Mouse (Mus musculus) granulocyte monocyte progenitor cell, adult 5-6 weeks (primary cell): ENCODE data around the gene Gm21969. TPM values are rescaled to one million over a fixed set of nuclear protein-coding genes. Genes with fewer than 3 reads are reported as not detected.
A peak's percentile ranks its signal among the peaks of the same experiment; 100 is the strongest.

Experiments
- ATAC-seq: replicated peaks from 2 replicates; pipeline ENCODE4 v1.8.0; 2016; ENCODE audit warnings: mild to moderate bottlenecking, moderate TSS enrichment, inconsistent platforms; ENCODE audit not compliant: poor library complexity, severe bottlenecking
- total RNA-seq, 2 experiments: library from RNA; stranded (forward) in 1 of 2; stranded (reverse) in 1 of 2; fragments of 200-712, 200-1000 nt in 1 of 2; fragments of >200 nt in 1 of 2; fragmentation: Nextera tagmentation in 1 of 2; gene quantifications; 2 replicates each; pipeline ENCODE4 v1.2.3; 2014 to 2017

Gm21969 gene
- total RNA-seq (2014; fragmentation: Nextera tagmentation) (not detected in 2 replicates), total RNA-seq (2017) (not detected in 2 replicates)

DNA sequence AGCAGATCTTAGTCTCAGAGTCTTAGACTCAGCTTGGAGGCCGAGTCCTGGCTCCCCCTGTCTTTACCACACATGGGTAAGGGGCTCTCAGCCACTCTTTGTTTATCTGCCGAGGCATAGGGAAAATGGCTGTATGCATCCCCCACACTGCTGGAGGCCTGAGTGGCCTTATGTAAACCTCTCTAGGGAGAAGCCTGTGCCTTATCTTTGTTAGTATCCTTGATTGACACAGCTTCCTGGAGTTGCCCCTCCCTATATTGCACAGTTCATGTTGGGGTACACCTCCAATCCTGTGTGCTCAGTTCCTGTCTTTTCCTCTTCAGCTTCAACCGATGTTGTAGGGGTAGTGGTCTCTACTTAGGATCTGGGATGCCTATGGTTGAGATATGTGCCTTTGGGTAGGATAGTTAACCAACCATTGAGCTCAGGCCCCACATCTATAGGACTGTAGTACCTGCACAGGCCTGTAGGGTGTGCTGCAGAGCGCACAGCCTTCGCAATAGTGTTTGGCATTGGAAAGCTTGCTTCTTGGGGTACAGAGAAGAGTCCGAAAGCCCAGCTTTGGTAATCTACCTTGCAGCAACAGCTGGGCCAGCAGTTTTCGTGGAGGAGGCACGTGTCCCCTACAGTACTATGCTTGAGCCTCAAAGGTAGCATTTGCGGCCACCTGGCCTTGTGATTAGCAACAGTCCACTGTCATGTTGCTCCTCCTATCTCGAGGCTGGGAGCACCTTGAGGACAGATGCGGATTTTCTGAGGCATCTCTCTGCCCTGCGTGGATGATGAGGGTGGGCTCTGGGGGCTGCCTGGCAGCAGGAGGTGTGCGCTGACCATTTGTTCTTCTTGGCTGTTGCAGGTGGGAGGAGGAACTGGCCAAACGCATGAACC lies at the start of gene Gm21969:
Gene Gm21969 (plus strand): TSS at position 830 of the 888 bp plus-strand sequence.
- ATAC-seq, result peak; percentile 66

DNA sequence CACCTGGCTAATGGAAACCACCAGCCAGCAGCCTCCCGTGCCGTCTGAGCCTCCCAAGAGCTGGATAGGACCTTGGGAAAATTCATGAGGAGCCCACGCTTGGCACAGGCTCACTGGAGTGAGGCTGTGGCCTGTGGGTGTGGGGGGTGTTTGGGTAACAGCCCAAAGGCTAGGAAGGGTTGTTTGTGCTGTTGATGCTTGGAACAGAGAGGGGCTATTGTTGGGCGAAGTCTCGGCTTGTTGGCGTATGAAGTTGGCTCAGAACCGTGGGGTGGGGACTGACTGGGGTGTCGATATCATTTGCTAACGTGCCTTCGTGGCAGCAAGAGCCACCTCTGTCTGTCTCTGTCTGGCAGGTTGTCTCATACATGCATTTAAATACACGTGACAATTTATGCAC lies 47.8 kb upstream of the Gm21969 start:
- no peak for ATAC-seq

DNA sequence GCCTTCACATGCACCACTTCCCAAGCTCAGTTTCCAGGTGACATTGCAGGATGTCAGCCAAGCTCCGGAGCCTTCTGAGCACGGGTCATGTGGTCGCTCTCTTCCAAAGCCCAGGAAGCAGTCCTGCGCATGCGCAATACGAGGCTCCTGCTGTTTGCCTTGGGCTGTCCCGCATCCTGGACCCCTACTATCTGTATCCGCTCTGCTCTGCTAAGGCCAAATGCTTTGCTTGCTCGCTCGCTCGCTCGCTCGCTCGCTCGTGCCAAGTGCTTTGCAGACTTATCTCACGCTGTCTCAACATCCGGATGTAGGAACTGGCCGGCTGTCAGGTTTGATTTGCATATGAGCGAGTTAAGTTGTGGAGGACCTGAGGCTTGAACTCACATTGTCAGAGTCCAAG lies 47.0 kb upstream of the Gm21969 start:
- ATAC-seq, result no peak

DNA sequence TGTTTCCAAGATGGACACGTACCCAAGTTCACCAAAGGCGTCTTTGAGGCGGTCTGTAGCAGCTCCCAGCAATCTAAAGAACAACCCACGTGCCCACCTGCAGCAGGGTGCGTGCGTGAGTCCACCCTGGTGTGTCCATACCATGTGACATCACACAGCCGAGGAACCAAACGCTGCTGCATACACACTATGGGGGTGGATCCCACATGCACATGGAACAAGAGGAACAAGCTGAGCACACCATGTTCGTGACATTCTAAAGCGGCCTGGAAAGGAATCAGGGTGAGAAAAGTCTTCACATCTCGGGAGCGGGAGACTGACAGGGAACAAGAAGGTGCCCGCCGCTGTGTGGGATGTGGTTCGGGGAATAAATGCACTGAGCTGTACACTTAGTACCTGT lies 34.6 kb upstream of the Gm21969 start:
- ATAC-seq, result no peak

DNA sequence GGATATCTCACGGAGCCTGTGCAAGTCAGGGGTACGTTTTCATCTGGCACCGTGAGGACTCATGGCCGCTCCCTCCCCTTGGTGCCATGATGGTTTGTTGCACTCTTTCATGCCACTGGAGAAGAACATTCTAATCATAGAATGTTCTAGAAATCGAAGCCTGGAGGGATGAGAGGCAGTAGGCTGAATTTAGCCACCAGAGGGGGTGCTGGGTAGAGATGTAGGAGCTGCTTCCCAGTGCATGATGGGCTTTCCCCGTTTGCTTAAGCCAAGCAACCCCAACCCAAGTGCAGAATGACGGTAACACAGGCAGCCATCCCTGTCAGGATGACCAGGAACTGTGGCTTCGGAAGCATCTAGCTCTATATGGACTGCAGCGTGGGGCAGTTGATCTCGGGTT lies 32.2 kb upstream of the Gm21969 start:
- no peak for ATAC-seq

DNA sequence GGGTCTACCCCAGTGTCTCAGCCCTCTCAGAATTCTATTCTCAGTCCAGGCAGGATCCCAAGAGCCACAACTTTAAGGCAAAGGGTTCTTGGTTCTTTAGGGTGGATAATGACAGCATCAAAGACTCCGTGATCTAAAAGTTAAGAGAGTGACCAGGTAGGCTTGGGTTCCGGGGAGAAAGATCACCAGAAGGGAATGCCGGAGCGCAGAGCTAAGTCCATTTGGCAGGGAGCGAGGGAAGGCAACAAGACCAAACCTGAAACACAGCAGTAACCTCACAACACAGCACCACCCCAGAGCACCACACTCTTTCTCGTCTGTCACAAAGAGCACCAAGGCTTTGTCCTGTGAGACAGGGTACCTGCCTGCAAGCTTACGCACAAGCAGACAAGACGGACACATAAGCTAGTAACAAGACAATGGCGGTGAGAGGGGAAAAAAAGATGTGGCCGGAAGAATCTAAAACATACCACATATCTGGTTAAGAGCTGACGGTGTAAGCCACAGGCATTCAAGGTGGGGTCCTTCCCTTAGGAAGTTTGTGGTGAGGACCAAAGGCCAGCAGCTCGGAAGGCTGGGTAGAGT lies 30.0 kb upstream of the Gm21969 start:
- no peak for ATAC-seq

DNA sequence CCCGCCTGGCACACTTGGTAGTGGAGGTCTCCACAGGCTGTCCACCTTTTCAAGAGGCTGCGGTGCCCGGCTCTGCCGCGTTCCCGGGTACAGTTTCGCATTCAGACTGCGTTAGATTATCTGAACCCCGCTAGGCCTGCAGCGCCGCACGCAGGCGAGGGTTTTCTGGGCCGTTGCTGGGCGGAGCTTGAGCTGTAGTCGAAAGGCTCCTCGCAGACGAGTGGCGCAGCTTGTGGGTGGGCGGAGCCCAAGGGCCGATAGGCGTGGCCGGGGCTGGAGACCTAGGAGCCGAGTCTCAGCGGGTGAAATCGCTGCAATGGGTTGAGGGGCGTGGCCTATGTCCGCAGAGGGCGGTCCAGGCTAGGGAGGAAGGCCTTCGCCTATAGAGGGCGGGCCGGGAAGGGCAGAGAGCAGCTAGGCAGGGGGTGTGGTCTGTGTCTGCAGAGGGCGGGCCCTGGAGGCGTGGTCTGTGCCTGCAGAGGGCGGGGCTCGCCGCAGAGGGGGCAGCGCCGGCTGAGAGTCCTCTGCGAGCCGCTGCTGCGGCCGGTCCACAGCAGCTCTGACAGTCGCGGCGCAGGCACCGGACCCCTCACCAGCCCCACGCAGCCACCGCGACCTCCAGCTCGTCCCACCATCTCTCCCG lies 28.7 kb upstream of the Gm21969 start:
- peak; percentile 91 for ATAC-seq

DNA sequence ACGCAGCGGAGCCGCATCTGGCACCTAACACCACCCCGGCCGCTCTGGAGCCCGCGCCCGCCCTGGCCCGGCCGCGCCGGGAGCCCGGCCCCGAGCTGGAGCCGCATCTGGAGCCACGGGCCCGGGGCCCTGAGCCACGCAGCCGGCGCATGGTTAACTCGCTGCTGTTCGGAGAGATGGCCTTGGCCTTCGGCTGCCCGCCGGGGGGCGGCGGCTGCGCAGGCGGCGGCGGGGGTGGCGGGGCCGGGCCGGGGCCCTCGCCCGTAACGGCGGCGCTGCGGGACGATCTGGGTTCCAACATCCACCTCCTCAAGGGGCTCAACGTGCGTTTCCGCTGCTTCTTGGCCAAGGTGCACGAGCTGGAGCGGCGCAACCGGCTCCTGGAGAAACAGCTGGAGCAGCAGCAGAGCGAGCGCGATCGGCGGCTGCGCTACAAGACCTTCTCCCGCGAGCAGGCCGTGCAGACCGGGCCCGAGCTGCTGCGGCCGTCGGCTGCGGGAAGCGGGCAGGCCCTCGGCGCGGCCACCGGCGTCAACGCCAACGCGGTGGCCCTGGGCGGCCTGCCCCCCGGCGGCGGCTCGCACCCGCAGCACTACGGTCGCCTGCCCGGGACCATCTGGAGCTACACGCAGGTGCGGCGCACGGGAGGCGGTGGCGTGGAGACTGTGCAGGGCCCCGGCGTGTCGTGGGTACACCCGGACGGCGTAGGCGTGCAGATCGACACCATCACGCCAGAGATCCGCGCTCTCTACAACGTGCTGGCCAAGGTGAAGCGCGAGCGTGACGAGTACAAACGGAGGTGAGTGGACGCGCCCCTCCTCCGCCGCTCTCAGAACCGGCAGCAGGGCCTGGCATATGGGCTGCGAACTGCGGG lies 27.9 kb upstream of the Gm21969 start:
- 0 out of 2 replicates have a peak, but pooled peaks have one; percentile 1 for ATAC-seq

DNA sequence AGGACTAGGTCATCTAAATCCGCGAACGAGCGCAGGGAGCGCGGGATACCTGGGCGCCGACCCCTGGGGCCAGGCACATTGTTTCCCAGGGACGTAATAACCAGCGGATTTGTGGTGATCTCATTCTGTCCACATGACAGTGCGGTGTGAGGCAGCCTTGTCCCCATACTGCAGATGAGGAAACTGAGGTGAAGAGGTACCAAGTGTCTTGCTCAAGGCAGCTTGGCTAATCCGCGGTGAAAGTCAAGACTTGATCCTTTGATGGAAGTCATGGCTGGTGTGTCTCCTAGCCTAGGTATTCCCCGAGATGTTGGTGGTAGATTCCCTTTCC lies 27.3 kb upstream of the Gm21969 start:
- ATAC-seq, result no peak

DNA sequence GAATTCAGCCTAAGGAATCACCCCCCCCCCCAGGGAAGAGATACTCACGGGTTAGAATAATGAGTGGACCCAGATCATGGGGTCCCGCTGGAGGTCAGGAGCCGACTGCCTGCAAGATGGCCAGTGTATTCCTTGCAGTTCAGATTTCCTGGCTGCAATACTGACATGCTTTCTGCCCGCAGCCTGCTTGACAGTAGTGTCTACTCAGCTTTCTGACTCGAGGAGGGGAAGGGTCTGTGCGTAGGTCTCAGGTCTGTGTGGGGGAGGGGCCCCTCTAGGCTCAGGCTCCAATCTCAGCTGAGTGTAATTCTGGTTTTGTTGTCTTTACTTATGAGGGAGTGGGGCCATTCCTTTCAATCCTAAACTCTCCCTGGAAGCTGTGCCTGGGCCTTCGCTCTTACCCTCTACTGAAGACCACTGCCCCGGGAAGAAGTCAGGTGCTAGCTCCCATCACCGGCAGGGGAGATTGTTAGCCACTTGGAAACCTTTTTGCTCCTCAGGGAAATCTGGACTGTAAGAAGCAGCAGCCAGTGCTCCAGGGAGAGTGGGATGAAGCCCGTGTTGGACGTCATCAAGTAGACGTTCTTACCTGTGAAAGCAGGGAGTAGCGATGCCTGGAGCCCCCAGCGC lies 26.6 kb upstream of the Gm21969 start:
- no peak for ATAC-seq

DNA sequence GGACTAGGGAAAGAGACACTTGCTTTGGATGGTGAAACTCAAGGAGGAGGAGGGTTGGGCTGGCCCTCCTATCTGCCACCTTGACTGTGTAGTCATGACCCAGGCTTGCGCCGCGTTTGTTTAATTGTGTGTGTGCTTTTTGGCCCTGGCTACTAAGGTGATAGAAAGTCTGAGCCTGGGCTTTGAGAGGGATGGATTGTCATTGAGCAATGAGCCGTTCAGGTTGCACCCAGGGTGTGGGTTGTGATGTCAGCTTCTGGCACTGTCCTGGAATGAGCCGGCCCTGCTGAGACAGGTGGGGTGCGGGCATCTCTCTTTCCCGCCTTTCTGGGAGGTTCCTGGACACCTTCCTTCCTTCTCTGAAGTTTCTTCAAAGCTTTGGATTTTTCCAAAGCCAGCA lies 26.0 kb upstream of the Gm21969 start:
- ATAC-seq, result no peak

DNA sequence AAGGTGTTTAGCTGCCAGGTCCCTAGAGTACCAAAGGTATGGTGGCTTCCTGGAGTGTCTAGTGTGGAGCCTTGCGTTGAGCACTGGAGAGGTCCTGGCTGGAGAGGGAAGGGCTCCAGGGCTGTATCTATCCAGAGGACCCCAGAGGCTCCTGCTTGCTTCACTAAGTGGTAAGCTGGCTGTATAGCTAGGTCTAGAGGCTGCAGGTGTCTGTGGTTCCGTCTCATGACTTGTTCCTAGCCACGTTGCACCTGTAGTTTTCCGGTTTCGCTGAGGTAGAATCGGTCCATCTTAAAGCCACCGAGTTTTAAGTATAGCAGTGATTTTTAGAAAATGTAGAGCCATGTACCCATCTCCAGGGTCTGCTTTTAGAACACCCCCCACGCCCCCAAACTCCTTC lies 24.6 kb upstream of the Gm21969 start:
- ATAC-seq, result no peak

DNA sequence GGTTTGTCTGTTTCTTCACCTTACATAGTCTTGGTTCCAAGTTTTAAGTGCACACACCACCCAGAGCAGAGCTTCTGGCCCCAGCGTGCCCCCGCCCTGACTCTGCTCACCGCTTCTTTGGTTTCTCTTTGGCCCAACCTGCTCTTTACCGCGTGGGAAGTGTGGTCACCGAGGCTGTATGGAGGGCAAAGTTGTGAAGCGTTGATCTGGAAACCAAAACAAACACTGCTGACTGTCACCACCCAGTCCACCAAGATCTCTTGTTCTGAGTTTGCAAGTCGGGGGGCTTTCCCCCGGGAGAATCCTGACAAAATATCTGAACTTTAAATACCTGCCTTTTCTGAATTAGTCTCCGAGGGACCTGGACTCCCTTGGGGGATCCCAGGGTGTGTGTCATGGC lies 24.0 kb upstream of the Gm21969 start:
- 0 out of 2 replicates have a peak, but pooled peaks have one; percentile 13 for ATAC-seq

DNA sequence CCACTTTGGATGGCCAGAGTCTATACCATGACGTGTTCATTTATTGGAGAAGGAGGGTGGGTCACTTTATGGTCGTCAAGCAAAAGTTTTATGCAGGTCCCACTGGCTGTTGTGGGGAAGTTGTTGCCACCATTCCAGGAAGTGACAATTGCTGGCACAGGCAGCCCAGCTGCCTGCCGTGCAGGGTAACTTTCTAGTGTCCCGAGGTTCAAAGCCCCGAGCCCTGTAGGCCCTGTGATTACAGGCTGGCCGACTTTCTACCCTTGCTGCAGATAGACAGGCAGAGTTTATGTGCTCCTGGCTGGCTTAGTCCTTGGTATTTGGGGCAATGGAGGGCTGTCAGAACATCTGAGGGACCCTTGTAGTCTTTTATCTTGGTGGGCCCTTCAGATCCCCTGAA lies 23.5 kb upstream of the Gm21969 start:
- ATAC-seq, result no peak

DNA sequence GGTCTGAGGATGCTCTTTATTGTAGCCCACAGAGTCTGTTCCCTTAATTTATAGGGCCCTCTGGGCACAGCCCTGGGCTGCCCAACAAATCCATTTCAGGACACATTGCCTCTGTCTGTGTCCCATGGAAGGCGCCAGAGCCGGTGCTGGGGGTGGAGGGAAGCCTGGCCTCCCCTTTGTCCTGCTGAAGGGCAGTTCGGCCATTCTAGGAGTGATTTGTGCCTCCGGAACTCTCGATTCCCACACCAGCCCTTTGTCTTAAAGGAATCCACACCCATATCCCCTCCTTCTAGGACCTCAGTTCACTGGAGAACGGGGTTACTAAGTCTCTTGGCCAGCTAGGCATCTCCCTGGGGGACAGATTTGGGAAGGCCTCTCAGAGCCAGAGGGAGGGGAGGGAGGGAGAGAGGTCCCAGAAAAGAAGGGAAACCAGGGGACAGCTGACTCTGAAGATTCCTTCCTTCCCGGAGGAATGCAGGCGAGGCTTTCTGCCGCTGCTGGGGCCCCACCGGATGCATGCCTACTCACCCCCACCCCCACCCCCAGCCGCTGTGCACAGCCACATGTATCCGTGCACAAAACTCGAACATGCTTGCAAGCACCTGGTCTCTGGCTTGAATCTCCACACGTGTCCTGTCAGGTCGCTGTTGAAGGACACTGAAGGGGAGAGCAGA lies 22.2 kb upstream of the Gm21969 start:
- ATAC-seq, result no peak

DNA sequence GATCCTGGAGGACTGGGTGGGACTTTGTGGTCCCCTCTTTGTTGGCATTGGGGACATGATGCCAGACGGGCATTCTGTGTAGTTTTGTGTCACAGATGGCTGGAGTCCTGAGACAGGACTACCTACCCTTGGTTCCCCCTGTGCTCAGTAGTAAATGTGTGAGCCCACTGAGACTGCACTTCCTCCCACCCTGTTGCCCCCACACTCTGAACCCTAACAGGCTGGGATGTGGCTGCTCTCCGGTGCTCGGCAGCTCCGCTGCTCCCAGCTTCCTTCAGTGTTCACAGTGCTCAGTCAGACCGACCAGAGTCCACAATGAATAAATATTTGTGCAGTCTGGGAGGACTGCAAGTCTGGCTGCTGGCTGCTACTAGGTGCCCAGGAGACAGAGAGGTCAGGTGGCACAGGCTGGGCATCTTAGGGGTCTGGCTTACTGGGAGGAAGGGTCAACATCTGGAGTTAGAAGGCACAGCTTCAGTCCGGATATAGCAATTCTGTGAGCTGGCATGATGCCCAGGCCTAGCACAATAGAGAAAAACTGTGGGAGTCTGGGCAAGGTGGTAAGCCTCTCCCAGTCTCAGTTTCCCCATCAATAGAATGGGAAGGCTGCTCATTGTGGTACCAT lies 21.4 kb upstream of the Gm21969 start:
- no peak for ATAC-seq

DNA sequence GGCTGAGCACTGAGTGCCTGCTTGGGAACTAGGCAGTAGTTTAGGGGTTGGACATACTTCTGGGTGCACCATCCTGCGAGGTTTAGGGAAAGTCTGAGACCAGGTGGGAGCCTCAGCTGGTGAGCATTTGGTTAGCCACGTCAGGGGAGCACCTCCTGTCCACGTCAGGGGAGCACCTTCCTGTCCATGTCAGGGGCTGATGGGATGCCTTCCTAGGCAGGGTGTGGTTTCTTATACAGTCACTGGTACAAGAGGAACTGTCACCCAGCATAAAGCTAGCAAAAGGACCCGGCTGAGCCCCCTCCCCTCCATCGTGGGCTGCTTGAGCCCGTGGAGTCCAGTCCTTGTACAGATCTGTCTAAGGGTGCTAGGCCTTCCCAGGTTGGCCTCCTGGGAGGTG lies 20.6 kb upstream of the Gm21969 start:
- ATAC-seq, result no peak

DNA sequence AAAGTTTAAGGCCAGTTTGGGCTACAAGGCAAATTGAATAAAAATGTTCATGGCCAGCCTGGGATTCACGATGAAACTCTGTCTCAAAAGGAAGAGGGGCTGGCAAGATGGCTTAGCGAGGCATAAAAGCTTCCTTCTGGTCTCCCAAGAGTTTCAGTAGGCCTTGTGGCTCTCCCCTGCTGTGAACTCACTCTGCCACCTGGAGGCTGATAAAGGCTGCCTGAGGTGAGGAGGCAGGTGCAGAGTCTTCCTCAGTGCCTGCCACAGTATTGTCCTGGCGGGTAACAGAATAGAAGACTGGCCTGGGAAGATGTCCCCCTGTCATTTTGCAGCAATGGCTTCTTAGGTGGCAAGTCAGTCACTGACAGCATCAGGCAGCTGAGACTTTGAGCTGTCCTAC lies 20.1 kb upstream of the Gm21969 start:
- no peak for ATAC-seq

DNA sequence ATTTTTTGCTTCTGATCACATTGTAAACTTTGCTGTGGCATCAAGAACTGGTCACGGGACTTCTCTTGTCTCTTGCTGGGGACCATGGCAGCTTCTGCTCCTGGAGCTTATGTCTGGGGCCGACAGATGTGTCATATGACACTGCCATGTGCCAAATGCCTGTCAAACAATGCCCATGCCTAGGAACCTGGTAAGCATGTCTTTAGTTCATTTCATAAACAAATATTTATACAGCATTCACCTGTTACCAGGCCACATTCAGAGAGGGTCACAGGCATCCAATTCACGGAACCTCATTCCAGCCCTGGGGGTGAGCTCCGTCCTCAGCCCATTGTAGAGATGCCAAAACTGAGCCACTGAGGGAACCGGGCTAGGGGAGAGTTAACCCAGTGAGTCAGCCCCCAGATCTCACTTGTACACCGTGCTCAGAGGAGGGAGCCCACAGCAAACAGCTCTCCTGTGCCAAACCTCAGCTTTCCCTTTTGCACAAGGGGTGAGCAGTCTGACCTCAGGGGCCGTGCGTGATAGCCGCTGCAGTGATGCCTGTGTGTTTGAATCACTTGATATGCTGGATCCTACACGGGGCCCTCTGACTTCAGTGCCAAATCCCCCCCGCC lies 19.2 kb upstream of the Gm21969 start:
- no peak for ATAC-seq
